Mouse (Mus musculus) lung, postnatal 0 days (tissue): ENCODE results near the gene Rab34.
"Not testable (repeated sequence)": the region's sequence is repeated elsewhere in the genome, so short reads cannot be mapped to it uniquely, and the experiment has no call there.

ENCODE experiments used
- CTCF ChIP-seq: IDR thresholded peaks from 2 replicates; pipeline ENCODE4 v1.5.1; 2016; ENCODE audit warnings: antibody characterized with exemption, mild to moderate bottlenecking
- EP300 ChIP-seq: IDR thresholded peaks from 2 replicates; pipeline ENCODE4 v1.6.1; 2016; ENCODE audit warnings: antibody characterized with exemption, mild to moderate bottlenecking, control low read depth

- TF ChIP-seq CTCF, EP300: not testable (repeated sequence)
Measured at GRCm38 (mm10) chr11:78184702-78185101, 3.5 kb upstream of the Rab34 start.
